Mouse (Mus musculus) layer of hippocampus, postnatal 25 days (tissue): Measurements from ENCODE around the gene Notch2. TPM values are rescaled to one million over a fixed set of nuclear protein-coding genes. Genes with fewer than 3 reads are reported as not detected.
"Not testable (repeated sequence)": the region's sequence is repeated elsewhere in the genome, so short reads cannot be mapped to it uniquely, and the experiment has no call there.

ENCODE experiments used
- DNase-seq, 2 experiments: peaks; one replicate each; pipeline ENCODE4 v3.0.0; 2022; ENCODE audit warnings: mixed read lengths in 2 of 2, low spot score in 1 of 2; ENCODE audit errors: extremely low spot score in 1 of 2
- total RNA-seq, 2 experiments: library from RNA; stranded (reverse); gene quantifications; 2 replicates each; pipeline ENCODE4 v1.2.3; 2021

Gene Notch2
- total RNA-seq, 2 experiments from 2014 or later = 20.2 to 24.7 TPM

DNA sequence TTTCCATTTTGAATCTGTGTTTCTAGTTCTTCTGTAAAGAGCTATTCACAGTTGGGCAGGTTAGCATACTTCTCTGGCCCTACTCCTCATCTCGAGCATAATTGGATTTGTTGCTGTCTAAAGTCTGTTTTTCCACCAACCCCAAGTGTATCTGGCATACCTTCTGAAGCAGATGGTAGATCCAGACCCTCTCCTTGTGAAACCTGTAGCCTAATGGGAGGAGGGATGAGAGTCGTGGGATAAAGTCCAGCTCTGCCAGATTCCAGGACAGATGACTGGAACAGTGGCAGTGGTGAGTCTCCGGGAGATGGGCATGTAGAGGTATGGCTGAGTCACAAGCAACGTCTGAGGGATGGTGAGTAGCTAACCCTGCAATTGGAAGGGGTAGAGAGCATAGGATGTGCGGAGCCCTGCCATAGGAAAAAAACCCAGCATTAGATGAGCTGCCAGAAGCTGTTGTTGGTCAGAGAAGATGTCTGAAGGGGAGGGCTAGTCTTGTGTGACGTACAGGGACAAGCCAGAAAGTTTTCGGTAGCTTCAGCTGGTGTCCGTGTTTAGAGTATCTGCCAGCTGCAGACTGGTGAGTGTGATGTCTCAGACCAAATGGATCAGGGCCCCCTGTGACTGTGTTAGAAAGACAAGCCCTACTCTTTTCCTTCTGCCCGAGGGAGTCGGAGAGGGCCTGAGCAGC is 79.5 kb downstream of the Notch2 start:
- no peak for DNase-seq

DNA sequence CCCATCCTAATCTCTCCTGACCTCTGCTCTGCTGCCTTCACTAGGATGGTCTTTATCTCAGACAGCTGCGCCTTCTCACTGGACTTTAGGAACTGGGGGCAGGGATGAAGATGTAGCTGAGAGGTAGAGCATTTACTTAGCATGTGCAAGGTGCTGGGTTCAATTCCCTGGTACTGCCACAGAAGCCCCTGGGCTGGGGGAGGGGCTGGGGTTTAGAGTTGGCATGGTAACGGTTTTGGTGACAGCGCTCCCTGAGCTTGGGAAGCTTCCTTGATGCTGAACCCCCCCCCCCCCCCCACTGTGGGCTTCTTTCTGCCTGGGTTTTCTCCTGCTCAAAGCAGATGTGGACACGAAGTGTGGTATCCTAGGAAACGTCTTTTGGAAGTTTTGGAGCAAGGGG is 80.6 kb downstream of the Notch2 start:
- DNase-seq = no peak

DNA sequence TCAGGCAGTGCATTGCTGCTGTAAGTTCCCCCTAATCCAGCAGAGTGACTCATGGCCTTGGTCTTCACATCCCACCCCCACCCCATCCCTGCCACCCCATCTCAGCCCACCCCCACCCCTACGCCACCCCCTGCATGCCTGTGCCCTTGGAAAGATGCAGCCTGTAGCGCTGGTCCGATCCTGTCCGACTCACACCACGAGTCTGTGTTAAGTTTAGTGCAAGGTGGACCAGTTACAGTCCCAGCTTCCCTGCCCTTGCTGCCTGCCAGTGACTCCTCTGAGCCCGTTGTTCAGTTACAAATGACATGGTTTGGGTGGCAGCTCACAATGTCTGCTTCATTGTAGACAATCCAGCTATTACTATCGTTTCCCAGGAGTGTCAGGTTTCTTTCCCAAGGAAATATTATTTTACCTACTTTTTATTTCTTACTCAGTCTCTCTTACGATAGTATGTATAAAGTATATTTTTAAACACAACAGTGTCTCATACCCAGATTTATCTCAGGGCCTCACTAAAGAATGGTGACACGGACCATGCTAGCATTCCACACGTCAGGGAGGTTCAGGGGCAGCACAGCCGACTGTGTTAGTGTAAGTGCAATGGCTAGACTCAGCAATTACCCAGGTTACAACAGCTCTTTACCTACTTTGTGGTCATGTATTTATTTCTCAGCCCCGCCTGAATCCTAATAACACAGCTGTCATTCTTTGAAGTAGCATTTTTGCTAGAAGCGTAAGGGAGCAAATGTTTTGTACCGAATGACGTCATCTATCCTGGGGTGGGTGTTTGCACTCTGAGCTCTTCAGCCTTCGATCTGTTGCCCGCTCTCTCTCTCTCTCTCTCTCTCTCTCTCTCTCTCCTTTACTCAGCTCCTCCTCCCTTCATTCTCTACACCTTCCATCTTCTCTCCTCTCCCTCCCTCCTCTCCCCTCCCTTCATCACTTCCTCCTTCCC is 81.6 kb downstream of the Notch2 start:
- DNase-seq = no peak

DNA sequence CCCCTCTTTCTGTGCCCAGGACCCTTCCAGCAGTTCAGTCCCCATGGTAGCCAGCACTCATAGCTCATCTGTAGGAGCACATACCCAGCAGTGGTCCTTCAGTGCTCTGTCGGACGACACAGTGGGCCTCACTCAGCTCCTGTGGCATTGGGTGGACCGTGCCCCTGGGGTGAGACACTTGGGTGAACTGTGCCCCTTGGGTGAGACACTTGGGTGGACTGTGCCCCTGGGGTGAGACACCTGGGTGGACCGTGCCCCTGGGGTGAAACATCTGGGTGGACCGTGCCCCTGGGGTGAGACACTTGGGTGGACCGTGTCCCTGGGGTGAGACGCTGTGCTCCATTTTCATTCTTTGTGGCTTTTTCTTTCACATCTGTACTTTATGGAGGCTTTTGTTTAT is 83.7 kb downstream of the Notch2 start:
- DNase-seq = no peak

DNA sequence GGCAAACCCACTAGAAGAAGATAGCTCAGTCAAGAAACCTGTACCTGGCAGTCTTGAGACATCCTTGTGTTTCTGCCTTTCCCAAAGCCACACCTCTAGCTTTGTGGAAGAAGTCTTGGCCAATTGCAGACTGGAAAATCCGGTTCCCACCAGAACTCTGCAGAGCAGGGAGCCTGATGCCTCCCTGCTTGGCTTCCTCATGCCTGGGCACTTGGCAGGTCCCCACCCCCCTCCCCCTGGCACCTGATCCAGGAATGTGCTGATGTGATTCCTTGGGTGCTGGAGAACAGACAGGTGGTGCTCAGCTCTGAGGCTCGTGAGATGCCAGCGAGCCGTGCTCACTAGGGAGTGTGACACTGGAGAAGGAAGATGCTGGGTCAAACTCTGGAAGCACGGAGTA is 85.3 kb downstream of the Notch2 start:
- DNase-seq = no peak

DNA sequence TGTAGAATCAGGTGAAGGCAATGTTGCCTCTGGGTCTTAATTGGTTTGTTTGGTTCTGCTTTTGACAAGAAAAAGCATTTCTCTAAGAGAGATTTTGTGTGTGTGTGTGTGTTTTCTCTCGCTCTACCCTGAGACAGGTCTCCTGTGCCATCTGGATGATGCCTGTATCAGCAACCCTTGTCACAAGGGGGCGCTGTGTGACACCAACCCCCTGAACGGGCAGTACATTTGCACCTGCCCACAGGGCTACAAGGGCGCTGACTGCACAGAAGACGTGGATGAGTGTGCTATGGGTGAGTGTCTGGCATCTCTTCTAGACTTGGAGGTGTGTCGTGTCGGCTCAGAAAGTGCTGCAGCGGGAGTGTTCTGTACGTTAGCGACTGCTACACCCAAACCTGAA is 86.0 kb downstream of the Notch2 start:
- no peak for DNase-seq

DNA sequence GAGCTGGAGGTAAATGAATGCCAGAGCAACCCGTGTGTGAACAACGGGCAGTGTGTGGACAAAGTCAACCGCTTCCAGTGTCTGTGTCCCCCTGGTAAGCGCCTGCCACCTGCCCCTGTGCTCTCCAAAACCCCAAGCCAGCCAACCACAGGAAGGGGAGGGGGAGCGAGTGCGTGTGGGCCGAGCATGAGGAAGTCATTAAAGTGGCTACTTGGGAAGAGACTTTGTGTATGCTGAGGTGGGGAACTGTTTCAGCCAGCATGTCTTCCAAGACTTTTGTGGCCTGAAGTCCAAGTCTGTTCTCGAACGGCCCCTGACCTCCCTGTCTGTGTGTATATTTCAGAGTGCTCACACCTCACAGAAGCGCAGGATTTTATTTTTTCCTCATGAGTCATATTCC is 88.2 kb downstream of the Notch2 start:
- no peak for DNase-seq

DNA sequence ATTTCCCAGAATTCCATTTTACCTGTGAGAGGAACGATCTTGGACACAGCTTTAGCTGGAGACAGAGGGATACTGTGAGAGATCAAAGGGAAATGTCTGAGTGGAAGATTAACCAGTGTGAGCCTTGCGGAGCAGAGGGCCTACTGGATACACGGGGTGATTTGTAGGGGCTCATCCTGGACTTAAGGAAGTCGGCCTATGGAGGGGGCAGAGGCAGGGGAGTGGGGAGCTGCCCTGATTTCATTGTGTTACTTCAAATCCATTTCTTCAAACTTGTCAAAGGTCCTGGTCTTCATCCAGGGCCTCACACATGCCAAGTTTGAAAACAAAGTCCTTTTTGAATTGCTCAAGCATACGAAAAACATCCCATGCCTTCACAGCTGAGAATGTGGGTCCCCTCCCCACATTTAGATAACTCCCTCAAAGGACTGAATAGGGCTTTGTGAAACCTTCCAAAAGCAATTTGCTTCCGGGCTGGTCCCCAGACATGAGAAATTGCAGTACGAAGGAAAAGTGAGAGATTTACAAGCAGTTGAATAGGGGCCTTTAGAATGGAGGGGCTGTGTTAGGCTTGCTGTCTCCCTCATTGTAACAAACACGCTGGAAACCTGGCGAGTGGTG is 91.6 kb downstream of the Notch2 start:
- DNase-seq = no peak

DNA sequence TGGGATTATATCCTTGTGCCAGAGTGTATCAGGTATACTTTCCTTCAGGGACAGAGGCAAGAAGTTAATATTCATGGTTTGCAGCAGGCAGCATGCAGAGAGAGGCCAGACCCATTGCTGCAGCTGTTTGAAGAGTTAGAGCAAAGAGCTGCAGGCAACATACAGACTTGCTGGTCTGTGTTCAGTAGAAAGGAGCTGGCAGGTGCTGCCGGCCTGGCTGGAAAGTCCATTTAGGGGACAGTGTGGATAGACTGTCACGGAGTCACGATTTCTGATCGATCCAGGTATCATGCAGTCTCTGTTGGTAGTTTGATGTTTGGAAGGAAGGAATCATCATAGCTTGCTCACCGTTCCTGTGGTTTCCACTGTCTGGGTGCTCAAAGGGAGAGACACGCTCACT is 92.2 kb downstream of the Notch2 start:
- DNase-seq = no peak

DNA sequence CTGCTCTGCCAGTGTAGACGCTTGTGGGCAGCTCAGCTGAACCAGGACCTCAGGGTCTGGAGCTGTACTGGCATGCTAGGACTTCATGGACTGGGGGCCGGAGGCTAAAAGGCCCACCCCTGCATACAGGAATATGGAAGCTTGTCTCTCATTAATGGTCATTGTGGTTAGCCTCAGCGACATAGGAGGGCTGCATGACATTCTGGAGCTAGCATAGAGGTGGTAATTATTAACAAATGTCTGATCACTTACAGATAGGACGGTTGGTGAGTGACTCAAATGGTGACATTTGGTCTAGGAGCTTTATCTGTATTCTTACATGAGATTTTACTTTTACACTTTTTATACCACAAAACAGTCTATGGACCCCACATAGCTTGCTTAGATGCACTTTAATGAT is 92.8 kb downstream of the Notch2 start:
- no peak for DNase-seq

DNA sequence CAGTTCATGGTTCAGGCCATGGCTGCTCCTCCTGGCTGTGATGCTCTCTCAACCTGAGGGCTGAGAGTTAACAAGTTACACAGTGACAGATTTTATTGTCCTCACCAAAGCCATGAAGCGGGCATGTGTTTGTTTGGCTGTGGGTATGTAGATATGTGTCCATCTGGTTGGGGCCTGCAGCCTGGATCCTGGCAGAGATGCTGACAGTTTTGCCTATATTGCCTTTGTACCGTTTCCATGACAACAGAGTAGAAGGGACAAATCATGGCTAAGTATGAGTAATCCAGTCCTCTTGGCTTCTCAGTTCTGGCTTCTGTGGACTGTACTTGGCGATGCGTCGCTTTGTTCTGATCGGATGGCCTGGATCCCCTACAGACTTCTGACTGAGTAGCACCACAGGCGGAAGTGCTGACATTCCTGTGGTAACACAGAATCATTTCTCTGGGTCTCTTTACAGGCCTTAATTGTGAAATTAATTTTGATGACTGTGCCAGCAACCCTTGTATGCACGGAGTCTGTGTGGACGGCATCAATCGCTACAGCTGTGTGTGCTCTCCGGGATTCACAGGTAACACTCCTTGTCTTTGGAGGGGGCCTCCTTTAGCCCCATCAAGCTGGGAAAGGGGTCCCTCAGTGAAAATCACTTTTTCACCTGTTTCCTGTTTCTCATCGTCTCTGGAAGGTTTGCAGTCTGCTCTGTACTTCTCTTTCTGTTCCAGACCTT is 93.4 kb downstream of the Notch2 start:
- peak in 1 of 2 experiments; percentile 38 for DNase-seq

DNA sequence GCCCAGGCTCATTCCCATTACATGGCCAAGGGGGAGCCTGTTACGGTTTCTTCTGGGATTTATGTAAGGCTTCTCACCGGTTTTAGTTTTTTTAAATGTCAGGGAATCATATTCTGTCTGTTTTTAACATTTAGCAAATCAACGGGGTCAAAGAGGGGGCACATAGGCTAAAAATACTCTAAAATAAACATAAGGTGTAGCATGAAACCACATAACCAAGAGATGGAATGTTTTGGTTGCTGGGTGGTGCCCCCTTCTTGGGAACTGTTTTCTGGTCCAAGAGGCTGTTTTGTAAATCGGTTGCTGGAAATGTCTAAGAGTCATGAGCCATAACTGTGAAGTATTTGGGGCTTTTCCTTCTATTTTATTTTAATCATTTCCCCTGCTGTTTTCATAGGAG is 95.1 kb downstream of the Notch2 start:
- no peak for DNase-seq

DNA sequence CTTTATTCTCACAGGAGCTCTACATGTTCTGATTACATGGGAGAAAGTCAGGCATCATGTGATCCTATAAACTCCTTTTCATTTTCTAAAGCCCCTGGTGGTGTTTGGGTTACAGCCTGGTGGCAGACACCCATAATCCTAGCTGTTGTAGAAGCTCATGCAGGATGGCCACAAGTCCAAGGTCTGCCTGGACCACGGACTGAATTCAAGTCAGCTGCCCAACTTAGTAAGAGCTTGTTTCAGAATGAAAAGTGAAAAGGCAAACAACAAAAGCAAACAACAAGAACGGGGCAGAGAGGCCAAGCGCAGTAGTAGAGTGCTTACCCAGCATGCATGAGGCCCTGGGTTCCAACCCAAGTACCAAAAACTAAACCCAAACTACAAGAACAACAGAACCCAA is 95.5 kb downstream of the Notch2 start:
- no peak for DNase-seq

DNA sequence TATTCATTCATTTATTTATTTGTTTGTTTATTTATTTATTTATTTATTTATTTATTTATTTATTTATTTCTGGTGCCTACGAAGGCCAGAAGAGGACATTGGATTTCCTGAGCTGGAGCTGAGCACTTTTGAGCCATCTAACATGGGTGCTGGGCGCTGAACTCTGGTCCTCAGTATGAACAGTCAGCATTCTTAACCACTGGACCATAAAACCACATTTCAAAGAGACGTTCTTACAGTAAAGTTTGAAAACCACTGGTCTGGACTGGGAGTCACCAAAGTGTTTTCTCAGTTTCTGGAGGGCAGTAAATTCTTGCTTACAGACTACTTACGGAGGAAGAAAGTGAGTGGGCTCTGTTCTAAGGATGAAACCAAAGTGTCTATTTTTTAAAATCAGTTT is 97.3 kb downstream of the Notch2 start:
- DNase-seq = no peak

DNA sequence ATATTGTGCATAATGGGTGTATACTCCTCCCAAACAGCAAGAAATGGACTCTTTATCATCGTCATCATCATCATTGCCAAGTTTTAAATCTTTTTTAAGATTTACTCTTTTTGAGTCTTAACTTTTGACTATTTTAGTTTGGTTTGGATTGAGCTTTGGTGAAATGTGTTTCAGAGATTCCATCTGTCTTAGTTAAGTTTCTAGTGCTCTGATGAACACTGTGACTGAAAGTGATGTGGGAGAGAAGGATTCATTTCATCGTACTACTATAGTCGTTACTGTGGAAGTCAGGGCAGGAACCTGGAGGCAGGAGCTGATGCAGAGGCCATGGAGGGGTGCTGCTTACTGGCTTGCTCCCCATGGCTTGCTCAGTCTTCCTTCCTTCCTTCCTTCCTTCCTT is 104.9 kb downstream of the Notch2 start:
- no peak for DNase-seq

DNA sequence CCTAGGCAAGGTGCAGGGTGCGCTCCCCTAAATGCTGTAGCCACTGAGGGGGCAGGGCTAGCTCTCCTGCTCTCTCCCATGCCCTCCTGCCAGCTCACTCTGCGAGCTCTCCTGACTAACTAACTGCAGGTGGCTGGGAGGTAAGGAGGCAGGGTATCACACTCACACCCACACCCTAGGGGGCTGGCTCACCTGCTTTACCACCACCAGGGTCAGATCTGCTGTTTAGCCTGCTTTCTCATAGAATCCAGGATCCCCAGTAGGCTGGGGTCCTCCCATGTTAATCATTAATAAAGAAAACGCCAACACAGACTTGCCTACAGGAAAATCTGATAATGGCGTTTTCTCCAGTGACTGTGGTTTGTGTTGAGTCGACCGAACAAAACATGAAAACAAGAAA is 106.0 kb downstream of the Notch2 start:
- DNase-seq = no peak

DNA sequence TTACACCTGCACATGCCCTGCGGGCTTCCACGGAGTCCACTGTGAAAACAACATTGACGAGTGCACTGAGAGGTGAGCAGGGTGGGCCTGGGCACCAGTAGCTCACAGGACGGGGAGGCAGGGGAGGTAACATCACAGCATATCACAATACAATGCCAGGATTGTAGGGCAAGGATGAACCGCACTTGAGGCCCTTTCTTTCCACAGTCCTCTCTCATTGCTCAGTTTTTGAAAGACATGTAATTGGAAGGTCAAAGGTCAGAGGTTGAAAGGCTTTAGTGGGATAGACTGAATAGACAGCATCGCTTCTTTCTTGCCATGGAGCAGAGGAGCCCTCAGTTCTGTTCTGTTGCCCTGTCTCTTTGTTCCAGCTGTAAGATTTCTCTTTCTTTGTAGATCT is 107.6 kb downstream of the Notch2 start:
- DNase-seq = no peak

DNA sequence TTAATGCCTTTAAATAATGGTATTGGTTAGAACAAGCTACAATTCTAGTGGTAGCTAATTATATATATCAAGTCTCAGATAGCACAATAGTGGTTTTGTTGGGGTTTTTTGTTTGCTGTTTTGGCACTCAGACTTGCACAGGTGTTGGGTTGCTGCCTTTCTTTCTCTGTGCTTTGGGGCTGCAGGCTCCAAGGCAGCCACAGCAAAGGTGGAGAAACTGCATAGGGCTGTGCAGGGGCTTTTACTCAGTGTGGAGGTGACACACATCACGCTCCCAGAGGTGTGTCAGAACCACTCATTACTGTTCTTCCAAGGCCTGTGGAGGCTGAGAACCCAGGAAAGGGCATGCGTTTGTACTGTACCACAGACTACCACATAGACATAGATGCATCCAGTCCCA is 114.4 kb downstream of the Notch2 start:
- no peak for DNase-seq

DNA sequence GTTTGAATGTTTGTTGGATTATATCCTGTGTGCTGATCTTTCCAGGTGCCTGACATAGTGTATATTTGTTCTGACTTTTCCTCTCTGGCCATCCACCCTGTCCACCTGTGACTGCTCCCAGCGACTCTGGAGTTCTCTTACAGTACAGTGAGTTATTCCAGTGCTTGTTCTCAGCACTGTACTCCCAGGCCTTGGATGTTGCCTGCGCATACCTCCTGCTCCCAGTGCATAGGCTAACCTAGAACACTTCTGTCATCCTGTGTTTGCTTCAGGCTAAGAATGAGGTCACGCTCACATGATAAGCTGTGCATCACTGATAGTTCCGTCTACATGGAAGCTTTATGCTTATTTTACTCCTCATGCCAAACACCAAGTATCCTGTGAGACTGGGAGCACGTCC is 115.4 kb downstream of the Notch2 start:
- DNase-seq = no peak

DNA sequence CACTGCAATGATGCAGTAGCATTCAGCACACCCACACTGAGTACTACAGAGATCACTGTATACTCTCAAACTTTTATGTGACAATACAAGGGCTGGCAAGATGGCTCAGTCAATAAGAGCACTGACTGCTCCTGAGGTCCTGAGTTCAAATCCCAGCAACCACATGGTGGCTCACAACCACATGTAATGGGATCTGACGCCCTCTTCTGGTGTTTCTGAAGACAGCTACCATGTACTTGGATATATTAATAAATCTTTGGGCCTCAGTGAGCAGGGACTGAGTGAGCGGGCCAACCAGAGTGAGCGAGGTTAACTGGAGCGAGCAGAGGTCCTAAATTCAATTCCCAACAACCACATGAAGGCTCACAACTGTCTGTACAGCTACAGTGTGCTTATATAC is 118.8 kb downstream of the Notch2 start:
- not testable (repeated sequence) for DNase-seq

DNA sequence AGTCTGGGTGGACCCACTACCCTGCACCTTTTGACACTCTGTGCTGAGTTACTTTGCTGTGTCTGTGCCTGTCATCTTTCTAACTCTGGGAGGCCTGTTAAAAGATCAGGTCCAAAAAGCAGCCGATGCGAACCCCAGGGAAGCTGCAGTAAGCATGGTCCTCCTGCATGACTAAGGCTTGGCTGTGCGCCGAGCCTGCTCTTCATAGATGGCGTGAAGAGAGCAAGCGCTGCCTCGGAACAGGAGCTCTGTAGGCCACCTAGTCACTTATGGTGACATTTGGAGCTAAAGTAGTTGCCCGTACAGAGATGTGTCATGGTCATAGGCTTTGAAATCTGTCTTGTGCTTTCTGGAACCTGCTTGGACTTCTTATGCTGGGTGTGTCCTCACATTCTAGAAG is 119.3 kb downstream of the Notch2 start:
- no peak for DNase-seq
